Mouse (Mus musculus) left cerebral cortex, adult 9 months (tissue): ENCODE results near the gene Teddm2.

Experiments used
- DNase-seq, 2 experiments: peaks; one replicate each; pipeline ENCODE4 v3.0.0; 2022; ENCODE audit warnings: low spot score in 2 of 2

Teddm2 gene

DNA sequence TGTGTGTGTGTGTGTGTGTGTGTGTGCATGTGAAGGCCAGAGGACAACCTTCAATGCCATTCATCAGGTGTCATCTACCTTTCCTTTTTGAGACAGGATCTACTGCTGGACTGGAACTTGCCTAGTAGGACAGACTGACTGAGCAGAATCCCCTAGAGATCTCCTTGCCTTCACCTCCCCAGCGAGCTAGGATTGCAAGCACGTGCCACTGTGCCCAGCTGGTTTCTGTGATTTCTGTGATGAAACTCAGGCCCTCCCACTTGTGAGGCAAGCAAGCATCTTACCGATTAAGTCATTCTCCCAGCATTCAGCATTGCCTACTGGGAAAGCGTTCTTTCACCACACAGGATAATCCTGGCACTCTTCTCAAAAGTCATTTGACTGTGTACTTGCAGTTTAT is 69.3 kb downstream of the Teddm2 start:
- no peak for DNase-seq

DNA sequence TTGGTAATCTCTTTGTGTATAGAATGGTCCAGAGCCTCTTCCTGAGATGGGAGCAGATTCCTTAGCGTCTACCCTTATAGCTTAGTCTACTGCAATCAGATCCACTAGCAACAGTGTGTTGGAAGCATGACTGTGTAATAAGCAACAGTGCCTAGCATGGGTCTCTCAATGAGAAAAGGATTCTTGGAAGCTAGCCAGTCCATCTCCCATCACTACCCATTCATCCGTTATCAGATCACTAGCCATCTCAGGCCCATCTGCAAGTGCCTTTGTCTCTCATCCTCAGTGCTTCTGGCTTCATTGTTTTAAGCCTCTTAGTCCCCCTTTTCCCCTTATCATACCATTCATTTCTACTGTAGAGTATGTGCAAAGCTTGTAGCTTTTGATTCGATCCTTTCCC is 79.8 kb downstream of the Teddm2 start:
- DNase-seq: no peak

DNA sequence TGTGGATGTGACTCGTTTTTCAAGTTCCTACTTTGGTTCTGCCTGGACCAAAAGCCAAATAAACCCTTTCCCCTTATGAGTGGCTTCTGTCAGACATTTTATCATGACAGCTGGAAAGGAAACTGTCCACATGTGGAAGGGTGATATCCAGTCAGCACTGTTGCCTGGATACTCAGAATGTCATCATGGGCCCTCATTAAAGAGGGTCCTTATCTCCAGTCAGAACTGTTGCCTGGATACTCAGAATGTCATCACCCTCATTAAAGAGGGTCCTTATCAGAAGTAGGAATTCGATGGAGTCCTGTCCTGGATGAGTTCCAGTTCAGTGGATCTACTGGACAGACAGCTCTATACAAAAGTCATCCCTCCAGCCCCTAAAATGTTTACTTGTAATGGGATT is 85.8 kb downstream of the Teddm2 start:
- no peak for DNase-seq

DNA sequence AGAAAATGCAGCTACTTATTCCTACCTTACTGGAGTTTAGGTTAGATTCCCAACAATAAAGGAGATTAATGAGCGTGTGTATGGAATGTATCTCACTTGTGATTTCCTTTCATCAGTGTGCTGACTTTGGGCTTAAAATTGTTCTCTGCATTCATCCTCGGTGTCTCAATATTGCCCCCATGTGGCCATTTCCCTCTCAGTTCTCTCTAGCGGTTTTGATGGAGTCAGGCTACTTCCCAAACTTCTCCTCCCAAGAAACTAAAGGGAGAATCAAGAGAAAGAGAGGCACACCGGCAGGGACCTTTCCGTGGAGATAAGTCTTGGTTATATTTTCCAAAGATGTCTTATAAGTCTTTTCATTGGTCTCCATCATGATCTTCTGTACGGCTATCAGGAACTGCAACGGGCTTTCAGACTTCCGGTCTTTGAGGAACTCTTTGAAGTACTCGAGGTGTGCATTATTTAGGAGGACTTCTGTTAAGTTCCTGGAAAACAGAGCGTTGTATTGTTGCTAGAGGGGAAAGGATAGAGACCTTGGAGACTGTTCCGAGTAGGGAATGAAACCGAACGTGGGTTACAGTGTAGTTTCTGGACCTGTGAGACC is 92.5 kb downstream of the Teddm2 start:
- peak in 1 of 2 experiments; percentile 77 for DNase-seq

DNA sequence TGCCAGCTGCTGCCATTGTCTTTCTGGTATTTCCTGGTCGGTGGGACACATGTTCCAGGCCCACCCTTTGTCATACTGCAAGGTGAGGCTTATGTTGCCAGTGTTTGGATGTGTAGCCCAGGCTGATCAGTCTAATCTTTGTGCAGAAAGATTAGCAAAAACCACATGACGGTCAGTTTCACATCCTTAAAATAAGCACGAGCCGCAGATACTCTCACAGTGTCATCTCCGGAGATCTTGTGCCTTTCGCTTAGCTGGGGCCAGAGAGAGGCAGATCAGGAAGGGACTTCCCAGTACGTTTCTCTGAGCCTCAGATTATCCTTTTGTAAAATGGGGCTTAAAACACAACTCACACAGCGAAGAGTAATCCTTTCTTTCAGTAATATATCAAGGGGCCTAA is 96.5 kb downstream of the Teddm2 start:
- DNase-seq: peak in 1 of 2 experiments; percentile 5

DNA sequence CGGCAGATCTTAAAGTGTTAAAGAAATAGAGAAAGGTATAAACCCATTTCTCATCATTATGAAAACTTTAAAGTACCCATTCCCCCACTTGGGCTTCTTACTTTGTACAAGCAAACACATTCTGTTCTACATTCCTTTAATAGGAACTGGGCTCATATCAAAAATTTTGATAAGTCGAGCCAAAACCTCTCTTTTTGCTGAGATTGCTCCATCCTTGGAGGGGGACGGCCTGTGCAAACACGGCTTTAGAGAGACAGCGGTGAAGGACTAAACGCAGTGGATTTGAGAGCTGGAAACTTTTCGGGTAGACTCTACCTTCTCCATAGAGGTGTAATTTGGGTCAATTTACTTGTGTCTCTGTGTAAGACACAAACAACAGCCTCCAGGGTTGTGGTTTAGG is 97.3 kb downstream of the Teddm2 start:
- DNase-seq: no peak
